Mouse (Mus musculus) urinary bladder, adult 18-20 months (tissue): ENCODE results near the gene Asb2.

Source experiments
- DNase-seq, 2 experiments: peaks; one replicate each; pipeline ENCODE4 v3.0.0; 2022; ENCODE audit warnings: low spot score in 2 of 2, mixed read lengths in 2 of 2

Gene Asb2

GRCm38 (mm10) chr12:103360812-103361211 lies 5.0 kb upstream of the Asb2 start:
- no peak for DNase-seq

DNA sequence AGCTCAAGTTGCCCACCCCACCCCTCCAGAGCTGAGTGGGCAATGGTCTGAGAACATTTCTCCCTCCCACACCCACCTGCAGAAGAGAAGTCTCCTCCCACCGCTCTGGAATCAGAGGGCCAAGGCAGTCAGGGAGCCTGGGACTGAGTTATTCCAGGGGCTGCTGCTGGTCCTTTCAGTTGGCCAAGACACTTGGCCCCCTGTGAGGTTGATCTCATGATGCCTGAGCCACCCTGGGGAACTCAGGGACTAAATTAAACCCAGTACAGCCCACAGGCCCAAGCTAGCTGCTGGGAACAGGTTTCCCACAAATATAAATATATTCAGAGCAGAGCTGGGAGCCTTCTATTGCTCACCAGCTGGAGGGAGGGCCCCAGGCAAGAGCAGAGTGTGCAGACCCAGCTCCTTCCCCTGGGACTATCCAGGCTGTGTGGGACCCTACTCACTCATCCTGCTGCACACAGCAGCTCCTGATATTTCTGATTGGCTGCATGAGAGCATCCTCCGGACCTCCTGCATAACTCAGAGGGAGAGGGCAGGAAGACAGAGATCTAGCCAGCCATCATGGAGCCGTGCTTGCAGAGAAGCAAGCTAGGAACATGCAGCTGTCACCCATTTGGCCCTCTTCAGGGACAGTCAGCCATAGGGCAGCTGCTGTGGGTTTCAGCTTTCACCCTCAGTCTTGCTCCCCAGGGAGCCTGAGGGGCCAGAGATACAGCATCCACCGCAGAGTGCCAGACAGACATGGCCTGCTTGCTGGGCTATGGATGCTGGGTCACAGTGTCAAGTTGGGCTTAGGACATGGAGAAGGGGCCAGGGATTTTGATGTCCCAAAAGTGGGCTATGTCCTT lies 3.4 kb upstream of the Asb2 start:
- DNase-seq: no peak

DNA sequence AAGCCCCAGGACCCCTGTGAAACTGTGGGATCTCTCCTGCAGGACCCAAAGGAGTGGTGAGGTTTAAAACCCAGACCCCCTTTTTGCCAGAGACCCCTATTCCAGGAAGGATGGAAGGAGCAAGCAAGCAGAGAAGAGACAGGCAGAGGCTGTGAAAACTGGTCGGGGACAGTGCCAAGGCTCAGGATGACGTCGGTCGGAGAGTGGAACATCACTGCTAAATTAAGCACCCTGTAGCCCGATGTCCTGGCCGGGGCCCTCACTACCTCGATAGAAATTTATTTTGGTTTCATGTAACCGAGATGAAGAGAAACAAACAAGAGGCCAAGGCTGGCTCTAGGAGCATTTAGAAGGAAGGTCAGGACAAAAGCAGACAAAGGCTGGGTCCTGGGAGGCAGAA lies 2.4 kb upstream of the Asb2 start:
- no peak for DNase-seq

- DNase-seq: no peak
These were observed 581 bp upstream of the Asb2 start for GRCm38 (mm10) chr12:103356415-103356748.

- DNase-seq: no peak
These were observed 2.3 kb downstream of the Asb2 start for GRCm38 (mm10) chr12:103353538-103353937.

DNA sequence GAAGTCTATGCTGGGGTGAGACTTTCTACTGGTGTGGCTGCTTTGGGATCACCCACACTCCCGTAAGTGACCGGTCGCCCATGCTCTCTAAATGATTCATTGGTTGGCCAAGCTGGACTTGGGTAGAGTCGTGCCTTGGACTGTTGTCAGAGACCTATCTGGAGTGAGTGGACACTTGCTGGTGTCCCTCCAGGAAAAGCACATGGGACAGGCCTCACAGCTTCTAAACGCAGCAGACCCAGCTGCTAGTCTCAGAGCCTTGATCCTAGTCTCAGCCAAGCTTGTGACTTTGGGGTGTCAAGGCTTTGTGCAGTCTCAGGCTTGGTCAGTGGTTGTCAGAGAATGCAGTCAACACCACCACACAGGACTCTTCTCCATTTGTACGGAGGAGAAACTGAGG lies 3.1 kb downstream of the Asb2 start:
- no peak for DNase-seq

DNA sequence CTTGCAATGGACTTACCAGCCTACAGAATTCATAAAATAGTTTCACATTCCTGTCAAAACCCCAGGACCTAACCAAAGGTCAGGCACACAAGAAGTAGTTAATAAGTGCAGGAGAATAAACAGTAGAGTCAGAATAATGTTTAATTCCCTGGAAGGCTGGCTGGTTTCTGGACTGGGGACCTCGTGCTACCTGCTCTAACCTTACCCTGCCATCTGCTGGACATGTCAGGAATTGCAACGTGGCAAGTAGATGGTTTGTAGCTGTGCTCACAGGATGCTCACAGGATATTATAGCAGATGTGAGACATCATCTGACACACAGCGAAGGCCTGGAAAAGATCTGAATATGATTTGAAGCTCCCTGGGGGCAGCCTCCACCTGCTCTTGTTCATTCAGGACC lies 7.3 kb downstream of the Asb2 start:
- peak; percentile 42 to 66 for DNase-seq

- no peak for DNase-seq
These were observed 8.4 kb downstream of the Asb2 start for GRCm38 (mm10) chr12:103347406-103347805.

- no peak for DNase-seq
These were observed 8.9 kb downstream of the Asb2 start for GRCm38 (mm10) chr12:103346945-103347344.

- no peak for DNase-seq
These were observed 10.9 kb downstream of the Asb2 start for GRCm38 (mm10) chr12:103344934-103345333.

DNA sequence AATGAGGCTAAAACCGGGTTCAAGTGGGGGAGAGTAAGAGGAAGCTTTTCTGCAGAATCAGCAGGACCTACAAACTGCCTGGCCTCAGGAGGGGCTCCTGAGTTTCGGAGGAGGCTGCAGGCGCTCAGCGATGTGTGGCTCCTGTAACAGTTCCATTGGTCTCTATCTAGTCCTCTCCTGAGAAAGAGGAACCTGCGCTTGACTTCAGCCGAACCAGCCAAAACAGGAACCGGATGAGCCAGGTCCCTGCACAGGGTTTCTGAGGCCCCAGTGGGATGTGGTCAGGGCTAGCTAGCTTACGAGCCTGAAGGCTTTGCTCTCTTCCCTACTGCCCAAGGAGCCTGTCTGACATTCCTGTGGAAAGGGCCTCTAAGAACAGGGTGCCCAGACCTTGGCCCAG lies 12.3 kb downstream of the Asb2 start:
- no peak for DNase-seq

DNA sequence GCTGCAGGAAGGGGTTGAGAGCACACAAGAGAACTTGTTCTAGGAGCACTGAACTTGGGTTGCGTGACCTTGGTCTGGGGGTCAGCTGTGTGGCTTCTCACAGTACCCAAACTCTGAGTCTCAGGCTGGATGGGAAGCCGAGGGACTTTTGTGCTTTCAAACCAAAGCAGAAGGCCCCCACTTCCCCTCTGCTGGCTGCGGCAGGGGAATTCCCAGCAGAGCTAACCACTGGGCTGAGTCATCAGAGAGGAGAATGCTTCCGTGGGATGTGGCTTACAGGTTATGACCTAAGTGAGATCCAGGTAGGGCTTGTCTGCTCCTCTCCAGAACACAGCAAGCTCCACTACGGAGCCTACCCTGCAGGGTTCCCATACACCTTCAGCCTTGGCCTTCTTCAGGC lies 14.6 kb downstream of the Asb2 start:
- no peak for DNase-seq

DNA sequence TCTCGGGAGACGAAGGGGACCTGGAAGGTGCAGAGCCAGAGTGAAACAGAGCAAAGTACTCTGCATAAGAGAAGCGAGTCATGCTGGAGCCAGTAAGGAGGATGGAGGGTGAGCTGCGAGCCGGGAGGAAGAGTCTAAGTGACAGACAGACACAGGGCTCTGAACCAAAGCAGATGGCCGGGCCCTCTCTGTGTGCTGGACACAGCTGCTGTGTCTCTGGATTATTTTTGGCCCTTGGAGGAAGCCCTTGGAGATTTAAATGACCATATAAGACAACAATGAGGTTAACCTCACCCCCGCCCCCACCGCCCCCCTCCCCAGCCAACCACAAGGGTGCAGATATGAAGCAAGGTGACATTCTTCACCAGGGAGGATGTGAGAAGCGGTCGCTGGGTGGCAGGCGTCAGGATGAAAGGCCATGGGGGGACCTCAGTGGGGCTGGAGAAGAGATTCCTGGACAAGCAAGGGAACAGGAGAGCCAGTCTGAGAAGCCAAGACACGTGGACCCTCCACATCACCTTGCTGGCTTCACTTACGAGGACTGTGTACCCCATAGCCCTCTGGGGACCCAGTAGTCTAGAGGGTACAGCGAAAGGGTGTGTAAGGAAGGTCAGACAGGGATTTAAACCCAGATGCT lies 17.5 kb downstream of the Asb2 start:
- DNase-seq: no peak

DNA sequence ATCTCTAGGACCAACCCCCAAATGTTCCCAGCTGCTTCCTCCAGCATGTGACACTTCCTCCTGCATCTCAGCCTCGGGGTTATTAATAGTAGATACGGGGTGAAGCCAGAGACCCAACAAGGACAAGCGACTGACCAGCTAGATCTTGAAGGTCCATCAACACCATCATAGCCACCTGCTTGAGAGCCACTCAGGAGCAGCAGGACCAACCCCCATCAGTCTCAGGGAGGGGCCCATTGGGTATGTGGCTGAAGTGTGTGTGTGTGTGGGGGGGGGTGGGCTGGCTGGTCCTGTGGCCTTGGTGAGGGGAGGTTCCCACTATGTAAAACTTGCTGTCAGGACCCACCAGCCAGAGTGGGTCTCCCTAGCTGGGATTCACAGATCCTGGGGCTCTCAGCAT lies 19.0 kb downstream of the Asb2 start:
- DNase-seq: no peak

DNA sequence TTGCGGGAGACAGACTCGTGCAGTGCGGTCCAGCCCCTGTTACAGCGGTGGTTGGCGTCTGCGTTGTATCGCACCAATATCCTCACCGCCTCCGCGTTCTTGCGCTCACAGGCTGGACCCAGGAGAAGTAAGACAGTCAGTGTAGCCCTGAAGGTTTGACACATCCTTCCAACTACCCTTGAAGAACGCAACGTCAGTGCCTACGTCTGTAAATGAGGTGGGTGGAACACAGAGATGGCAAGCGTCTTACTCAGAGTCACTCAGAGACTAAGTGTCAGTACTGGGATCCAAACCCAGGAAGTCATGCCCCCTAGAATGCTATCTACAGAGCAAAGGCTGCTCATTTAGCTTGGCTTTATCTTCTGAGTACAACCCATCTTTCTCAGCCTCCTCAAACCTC lies 22.4 kb downstream of the Asb2 start:
- no peak for DNase-seq

DNA sequence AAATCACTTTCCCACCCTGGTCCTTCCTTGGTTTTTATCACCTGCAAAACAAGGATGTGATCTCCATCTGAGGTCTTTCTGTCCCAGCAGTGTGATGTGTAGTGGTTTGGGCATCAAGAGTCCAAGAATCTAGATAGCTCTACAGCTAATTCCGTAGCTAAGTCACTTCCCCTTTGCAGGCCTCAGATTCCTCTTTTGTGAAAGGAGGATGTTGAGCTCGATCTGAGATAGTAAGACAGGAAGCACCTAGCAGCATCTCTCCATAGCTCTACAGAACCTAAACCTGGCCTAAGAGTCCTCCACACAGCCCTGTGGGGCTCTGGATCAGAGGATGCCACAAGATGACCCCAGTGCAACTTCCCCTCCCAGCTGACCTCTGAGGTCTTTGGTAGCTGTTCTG lies 22.9 kb downstream of the Asb2 start:
- DNase-seq: no peak

DNA sequence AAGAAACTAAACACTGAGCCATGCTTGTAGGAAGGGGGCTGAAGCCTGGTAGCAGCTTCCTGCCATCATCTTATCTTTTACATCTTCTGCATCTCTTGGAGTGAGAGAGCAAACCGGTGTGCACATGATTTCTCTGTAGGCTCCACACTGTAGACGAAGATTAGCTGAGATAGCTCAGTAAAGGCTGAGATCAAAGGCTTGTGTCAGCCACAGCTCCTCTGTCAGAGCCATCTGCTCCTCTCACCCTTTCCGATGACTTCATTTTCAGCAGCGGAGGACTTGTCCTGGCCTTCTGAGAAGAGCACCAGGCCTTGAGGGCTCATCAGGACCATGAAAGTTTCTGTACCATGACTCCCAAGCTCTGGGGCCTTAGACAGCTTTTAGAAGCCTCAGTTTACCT lies 24.3 kb downstream of the Asb2 start:
- DNase-seq: no peak

GRCm38 (mm10) chr12:103328448-103329191 lies 27.2 kb downstream of the Asb2 start:
- no peak for DNase-seq

- no peak for DNase-seq
These were observed 28.7 kb downstream of the Asb2 start for GRCm38 (mm10) chr12:103327107-103327506.

DNA sequence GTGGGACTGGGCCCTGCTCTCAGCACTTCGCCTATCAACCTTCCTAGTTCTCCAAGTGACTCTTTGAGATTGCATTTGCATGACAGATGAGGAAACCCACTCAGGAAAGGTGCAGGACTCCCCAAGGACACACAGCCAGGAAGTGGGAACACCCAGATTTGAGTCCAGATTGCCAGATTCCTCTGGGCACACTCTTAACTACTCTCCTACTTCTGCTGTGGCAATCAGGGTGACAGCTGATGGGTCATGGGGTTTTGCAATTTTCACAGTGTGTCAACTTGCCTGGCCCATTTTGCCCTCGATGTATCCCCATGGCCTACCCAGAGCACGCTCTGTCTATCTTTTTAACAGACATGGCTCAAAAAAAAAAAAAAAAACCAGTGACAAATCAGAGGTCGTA lies 29.2 kb downstream of the Asb2 start:
- no peak for DNase-seq

- DNase-seq: peak; percentile 67 to 78
These were observed 30.5 kb downstream of the Asb2 start for GRCm38 (mm10) chr12:103325156-103325857.

- DNase-seq: no peak
These were observed 33.0 kb downstream of the Asb2 start for GRCm38 (mm10) chr12:103322801-103323200.
